Mouse (Mus musculus): ENCODE data around the gene Ak1. TPM values are rescaled to one million over a fixed set of nuclear protein-coding genes. Genes with fewer than 3 reads are reported as not detected.
A peak's percentile ranks its signal among the peaks of the same experiment; 100 is the strongest.

Gene Ak1
- polyA plus RNA-seq, 1 experiment from 2014 or later, result 27.0 TPM

DNA sequence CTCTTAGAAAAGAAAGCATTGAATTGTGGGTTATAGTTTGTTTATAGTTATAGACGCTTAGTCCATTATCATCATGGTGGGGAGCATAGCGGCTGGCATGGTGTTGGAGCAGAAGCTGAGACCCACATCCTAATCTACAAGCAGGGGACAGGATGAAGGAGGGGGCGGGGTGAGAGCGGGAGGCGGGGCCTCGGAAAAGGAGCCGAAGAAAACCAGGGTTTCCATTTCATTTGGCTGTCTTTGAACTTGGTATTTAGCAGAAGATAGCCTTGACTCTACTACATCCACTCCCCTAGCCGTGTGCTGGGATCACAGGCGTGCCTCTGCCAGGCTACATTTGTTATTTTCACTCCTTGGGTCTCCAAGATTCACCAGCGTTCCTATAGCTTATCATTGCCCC, 16.9 kb upstream of the Ak1 start:
- Histone ChIP-seq H3K9me3 (no peaks in the 10 kb centered on the region), H3K4me2 (no peak overlapping the region), H3K27me3 (peaks cover 13% of the 10 kb centered on the region), H3K36me3 (replicated peaks) (no peaks in the 10 kb centered on the region), H3K9ac (no peak overlapping the region), H3K4me3 (replicated peaks) (no peak overlapping the region), H3K27ac (no peak overlapping the region), H3K4me1 (peaks cover 26% of the 10 kb centered on the region)
- ATAC-seq (ENCODE audit: low FRiP score), result no peak
- WGBS, result 46% methylated on average over 10 of the region's 10 CpGs

DNA sequence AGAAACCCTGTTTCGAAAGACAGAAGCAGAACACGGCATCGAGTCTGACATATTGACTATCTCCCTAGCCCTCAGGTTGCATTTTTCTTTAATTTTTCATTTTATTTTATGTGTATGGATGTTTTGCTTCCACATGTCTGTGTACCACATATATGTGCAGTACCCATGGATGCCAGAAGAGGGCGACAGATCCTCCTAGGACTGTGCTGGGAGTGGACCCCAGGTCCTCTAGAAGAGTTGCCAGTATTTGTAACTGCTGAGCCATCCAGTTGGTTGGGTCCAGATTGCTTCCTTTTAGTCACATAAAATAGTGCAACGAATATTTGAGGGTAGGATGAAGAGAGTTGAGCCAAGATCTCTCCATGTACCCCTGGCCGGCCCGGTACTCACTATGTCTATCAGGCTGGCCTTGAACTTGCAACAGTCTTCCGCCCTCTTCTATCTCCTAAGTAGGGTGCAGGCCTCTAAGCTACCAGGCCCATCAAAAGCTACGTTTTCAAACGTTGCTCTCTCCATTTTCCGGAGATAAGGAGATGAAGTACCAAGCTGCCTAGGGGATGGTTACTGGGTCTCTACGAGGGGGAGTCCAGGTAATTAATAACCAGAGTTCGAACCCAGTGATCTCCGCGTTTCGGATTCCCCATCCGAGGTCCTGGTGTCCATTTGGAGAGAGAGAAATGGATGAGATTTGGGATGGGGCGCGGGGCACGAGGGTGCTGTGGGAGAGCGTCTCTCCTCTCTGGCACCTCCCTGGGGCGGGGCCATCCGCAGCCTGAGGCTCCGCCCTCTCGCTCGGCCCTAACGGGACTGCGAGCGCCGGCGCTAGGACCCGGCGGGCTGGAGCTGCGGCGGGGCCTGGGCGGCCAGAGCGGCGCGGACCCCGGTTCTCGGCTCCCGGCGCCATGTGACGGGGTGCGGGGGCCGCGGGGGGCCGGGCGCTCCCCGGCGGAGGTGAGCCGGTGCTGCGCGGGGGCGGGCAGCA, 15.1 kb upstream of the Ak1 start:
- Histone ChIP-seq H3K4me3 (replicated peaks) (peak overlapping the region; percentile 74), H3K9ac (peak overlapping the region; percentile 72), H3K9me3 (no peaks in the 10 kb centered on the region), H3K27me3 (peaks cover 13% of the 10 kb centered on the region), H3K36me3 (replicated peaks) (no peaks in the 10 kb centered on the region), H3K4me1 (peaks cover 35% of the 10 kb centered on the region), H3K27ac (no peak overlapping the region), H3K4me2 (peak overlapping the region; percentile 84)
- ATAC-seq (ENCODE audit: low FRiP score), result peak; percentile 87
- 13% methylated on average over 44 of the region's 55 CpGs for WGBS

DNA sequence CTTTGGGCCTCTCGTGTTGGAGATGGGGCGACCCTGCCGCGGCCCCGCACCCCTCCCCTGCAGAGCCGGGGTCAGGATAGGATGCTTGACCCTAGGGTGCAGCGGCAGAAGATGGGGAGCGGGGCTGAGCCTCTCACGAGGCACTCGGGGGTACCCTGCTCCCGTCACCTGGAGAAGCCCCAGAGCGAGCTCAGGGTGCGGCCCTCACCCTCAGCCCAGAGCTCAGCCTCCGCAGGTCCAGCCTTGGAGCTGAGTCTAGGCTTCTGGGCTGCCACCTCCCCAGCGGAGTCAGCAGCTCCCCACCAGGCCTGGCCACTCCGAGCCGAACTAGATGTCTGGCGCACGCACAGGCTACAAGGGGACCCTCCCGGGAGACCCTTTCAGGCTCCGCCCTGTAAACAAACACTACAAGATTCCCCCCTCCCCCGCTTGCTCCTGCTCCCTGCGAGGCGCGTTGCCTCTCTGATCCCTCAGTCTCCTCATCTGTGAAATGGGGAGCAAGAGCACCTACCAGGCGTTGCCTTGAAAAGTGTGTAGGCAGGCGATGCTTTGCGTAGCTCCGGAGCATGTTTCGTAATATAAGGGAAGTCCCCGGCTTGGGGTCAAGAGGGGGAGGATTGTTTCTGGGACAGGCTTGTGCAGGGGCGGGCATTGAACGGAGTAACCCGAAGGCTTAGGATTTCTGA, 14.2 kb upstream of the Ak1 start:
- 6% methylated on average over 33 of the region's 34 CpGs for WGBS
- Histone ChIP-seq H3K36me3 (replicated peaks) (no peaks in the 10 kb centered on the region), H3K4me2 (peak overlapping the region; percentile 84), H3K4me3 (replicated peaks) (peak overlapping the region; percentile 74), H3K27ac (no peak overlapping the region), H3K9ac (peak overlapping the region; percentile 72), H3K27me3 (peaks cover 13% of the 10 kb centered on the region), H3K4me1 (peaks cover 35% of the 10 kb centered on the region), H3K9me3 (no peaks in the 10 kb centered on the region)
- peak; percentile 33 for ATAC-seq (ENCODE audit: low FRiP score)

DNA sequence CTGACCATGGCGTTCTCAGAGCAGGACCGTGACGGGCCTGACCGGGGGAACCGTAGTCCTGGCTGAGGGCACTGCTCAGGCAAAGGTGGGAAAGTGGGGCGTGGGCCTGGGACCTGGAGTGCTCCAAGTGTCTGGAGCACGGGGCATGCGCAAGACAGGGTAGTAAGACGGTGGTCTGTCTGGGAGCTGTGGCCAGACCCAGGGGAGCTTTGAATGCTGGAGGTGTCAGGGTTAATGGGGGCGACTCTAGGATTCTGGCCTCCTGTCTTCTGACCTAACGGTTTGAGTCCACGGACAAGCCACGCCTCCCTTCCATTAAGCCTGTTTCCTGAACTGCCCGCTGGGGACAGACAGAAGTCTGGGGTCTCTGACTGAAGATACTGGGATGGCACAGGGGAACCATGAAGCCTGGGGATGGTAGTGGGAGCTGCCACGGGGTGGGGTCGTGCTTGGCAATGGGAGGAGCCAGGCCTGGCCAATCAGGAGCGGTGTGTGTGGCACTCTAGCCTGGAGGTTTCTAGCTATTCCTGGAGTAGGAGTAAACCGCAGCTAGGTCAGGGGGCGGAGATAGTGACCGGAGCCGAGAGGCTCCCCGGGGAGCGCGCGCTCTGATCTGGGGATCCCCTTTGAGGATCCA, 13.3 kb upstream of the Ak1 start:
- Histone ChIP-seq H3K9ac (0 out of 2 replicates have a peak overlapping the region, but pooled peaks have one; percentile 25), H3K4me1 (peaks cover 35% of the 10 kb centered on the region)

DNA sequence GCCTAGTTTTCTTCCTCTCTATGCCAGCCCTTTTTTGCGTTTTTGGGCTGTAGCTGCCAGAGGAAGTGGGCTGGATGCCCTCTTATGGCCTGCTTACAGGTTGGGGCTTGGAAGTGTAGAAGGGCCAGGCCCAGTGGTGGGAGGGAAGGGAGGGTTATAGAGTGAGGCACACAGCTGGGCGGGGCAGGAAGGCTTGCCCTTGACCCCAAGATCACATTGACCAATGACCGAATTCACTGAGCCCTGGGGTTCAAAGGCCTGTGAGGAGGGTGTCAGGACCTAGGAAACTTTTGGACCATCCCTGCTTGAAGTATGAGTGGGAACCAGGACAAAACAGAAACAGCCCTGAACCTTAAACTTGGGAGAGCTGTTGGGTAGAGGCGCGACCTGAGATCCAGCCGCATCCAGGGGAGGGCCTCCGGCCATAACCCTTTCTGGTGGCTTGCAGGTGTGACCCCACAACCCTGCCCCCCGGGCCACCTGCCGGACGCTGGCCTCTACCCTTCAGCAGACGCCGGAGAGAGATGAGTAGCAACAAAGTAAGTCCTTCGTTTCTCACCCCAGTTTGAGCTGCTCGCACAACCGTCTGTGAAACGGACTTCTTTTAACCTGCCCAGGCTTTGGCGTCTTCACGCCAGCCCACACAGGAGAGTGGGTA, 12.7 kb upstream of the Ak1 start:
- Histone ChIP-seq H3K36me3 (replicated peaks) (no peaks in the 10 kb centered on the region), H3K4me3 (replicated peaks) (peak overlapping the region; percentile 7; the same call in 1 of the 2 replicates), H3K4me2 (peak overlapping the region; percentile 84), H3K9me3 (no peaks in the 10 kb centered on the region), H3K4me1 (peaks cover 35% of the 10 kb centered on the region), H3K27ac (peak overlapping the region; percentile 38; the same call in 1 of the 2 replicates), H3K9ac (0 out of 2 replicates have a peak overlapping the region, but pooled peaks have one; percentile 25), H3K27me3 (peaks cover 13% of the 10 kb centered on the region)
- WGBS, result 47% methylated on average over 18 of the region's 18 CpGs
- no peak for ATAC-seq (ENCODE audit: low FRiP score)

More for the DNA sequence above, 13.3 kb upstream of the Ak1 start:
- 10% methylated on average over 25 of the region's 25 CpGs for WGBS
- Histone ChIP-seq H3K27me3 (peaks cover 13% of the 10 kb centered on the region), H3K36me3 (replicated peaks) (no peaks in the 10 kb centered on the region), H3K27ac (peak overlapping the region; percentile 38; the same call in 1 of the 2 replicates), H3K4me2 (peak overlapping the region; percentile 84), H3K9me3 (no peaks in the 10 kb centered on the region), H3K4me3 (replicated peaks) (peak overlapping the region; percentile 7)
- no peak for ATAC-seq (ENCODE audit: low FRiP score)

DNA sequence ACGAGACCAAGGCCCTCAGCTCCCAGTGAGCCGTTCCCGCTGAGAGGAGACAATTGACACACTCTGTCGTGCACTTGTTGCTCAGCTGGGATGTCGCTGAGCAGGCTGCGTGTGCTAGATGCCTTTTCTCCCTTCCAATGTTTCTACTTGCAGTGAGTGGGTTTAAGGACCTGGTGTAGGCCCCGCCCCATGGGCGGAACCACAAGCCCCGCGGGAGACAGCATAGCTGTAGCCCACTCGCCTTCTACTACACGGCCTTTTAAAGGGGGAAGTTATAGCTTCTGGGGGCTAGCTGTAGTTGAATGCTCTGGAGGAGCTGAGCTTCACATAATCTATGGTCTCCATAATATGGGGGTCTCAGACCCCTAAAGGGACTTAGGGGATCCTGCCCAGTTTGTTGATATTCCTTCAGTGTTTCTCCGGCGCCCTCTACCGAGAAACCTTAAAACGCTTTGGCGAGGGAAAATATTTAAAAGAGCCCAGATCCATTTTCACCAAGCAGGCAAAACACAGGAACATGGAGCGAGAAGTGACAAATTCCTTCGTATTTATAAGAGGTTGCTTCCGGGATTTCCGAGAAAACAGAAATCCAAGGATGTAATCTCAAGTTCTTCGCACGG, 10.8 kb upstream of the Ak1 start:
- peak overlapping the region; percentile 54 for H3K4me2 ChIP-seq
- WGBS, result 16% methylated on average over 23 of the region's 23 CpGs
- H3K27ac ChIP-seq, result no peak overlapping the region
- peaks cover 35% of the 10 kb centered on the region for H3K4me1 ChIP-seq
- ATAC-seq (ENCODE audit: low FRiP score), result no peak
- H3K4me3 ChIP-seq (replicated peaks), result peak overlapping the region; percentile 37
- 0 out of 2 replicates have a peak, but pooled peaks cover 9% of the 10 kb centered on the region for H3K36me3 ChIP-seq (replicated peaks)
- H3K27me3 ChIP-seq, result peaks cover 13% of the 10 kb centered on the region
- no peaks in the 10 kb centered on the region for H3K9me3 ChIP-seq
- H3K9ac ChIP-seq, result peak overlapping the region; percentile 3; the same call in 1 of the 2 replicates

DNA sequence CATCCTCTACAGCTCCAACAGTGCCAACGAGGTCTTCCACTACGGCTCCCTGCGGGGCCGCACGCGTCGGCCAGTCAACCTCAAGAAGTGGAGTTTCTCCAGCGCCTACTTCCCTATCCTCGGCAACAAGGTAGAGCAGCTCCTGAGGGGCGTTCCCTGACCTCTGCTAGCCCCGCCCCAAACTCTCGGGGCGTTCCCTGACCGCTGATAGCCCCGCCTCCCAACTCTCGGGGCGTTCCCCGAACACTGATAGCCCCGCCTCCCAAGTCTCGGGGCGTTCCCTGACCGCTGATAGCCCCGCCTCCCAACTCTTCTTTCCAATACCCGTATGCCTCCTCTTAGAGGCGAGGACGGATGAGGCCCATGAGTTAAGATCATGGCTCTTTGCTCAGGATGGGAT, 9.3 kb upstream of the Ak1 start:
- 62% methylated on average over 26 of the region's 26 CpGs for WGBS
- H3K4me1 ChIP-seq, result peaks cover 28% of the 10 kb centered on the region

DNA sequence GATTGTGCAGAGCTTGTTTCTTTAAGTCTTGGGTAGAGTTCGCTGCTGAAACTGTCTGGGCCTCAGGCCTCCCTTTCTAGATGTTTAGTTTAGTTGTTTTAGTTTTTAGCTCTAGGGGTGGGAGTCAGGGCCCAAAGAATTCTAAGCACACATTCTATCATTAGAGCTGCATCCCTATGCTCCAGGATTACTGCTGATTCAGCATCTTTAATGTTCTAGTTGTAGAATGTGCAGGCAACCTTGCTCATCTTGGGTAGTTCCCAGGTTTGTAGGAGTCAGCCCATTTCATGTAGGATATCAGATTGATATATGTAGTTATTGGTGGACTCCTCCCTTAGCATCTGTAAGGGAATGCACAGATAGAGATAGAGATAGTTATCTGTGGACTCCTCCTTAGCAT, 4.4 kb upstream of the Ak1 start:
- Histone ChIP-seq H3K9ac (no peak overlapping the region), H3K36me3 (replicated peaks) (peaks cover 12% of the 10 kb centered on the region; the same call in 1 of the 2 replicates), H3K27me3 (no peaks in the 10 kb centered on the region), H3K4me3 (replicated peaks) (no peak overlapping the region), H3K9me3 (no peaks in the 10 kb centered on the region), H3K4me2 (no peak overlapping the region), H3K27ac (no peak overlapping the region), H3K4me1 (peaks cover 30% of the 10 kb centered on the region)
- no peak for ATAC-seq (ENCODE audit: low FRiP score)
- WGBS, result 89% methylated on average over 1 of the region's 1 CpGs

More for the DNA sequence above, 9.3 kb upstream of the Ak1 start:
- Histone ChIP-seq H3K27ac (no peak overlapping the region), H3K27me3 (peaks cover 12% of the 10 kb centered on the region), H3K9me3 (no peaks in the 10 kb centered on the region), H3K4me2 (no peak overlapping the region), H3K9ac (no peak overlapping the region), H3K36me3 (replicated peaks) (0 out of 2 replicates have a peak, but pooled peaks cover 9% of the 10 kb centered on the region), H3K4me3 (replicated peaks) (no peak overlapping the region)
- no peak for ATAC-seq (ENCODE audit: low FRiP score)

DNA sequence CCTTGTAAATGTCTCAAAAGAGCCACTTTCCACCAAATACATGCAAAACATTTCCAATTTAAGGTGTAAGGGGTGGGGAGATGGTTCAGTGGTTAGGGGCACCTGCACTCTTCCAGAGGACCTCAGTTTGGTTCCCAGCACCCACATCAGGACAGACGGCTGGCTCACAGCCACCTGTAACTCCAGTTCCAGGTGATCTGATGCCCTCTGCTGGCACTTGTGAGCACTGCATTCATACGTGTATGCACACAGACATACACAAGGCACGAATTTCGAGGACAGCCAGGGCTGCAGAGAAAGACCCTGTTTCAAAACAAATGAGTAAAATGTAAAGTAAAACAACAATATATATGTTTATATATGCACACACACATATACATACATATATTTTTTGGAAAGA, 4.0 kb upstream of the Ak1 start:
- no peak for ATAC-seq (ENCODE audit: low FRiP score)
- Histone ChIP-seq H3K9ac (no peak overlapping the region), H3K4me3 (replicated peaks) (no peak overlapping the region), H3K36me3 (replicated peaks) (peaks cover 12% of the 10 kb centered on the region; the same call in 1 of the 2 replicates), H3K4me1 (peaks cover 30% of the 10 kb centered on the region), H3K4me2 (no peak overlapping the region), H3K27me3 (no peaks in the 10 kb centered on the region), H3K9me3 (no peaks in the 10 kb centered on the region), H3K27ac (no peak overlapping the region)
- 92% methylated on average over 4 of the region's 4 CpGs for WGBS

DNA sequence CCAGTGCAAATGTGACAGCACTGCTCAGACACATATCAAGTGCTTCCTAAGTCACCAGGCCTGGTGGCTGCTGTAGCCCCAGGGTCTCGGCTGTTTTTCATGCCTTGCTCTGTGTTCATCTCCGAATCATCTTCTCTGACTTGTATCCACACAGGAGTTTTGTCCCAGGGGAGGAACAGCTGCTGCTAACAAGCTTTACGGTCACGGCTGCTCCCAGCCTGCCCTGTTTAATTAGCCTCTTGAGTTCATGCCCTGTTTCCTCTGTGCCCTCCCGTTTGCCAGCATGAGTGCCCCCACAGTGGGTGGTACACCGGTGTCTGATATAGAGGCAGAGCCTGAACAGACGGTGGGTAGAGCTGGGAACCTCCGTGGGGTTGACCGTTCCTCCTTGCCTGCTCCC, 3.5 kb upstream of the Ak1 start:
- no peak overlapping the region for H3K27ac ChIP-seq
- no peak overlapping the region for H3K4me2 ChIP-seq
- H3K4me3 ChIP-seq (replicated peaks), result no peak overlapping the region
- H3K4me1 ChIP-seq, result peaks cover 30% of the 10 kb centered on the region
- ATAC-seq (ENCODE audit: low FRiP score), result no peak
- peaks cover 12% of the 10 kb centered on the region; the same call in 1 of the 2 replicates for H3K36me3 ChIP-seq (replicated peaks)
- H3K27me3 ChIP-seq, result no peaks in the 10 kb centered on the region
- WGBS, result 78% methylated on average over 9 of the region's 9 CpGs
- no peaks in the 10 kb centered on the region for H3K9me3 ChIP-seq
- H3K9ac ChIP-seq, result no peak overlapping the region
